Mouse (Mus musculus): ENCODE measurements around the gene Mettl8.

The Mettl8 gene

DNA sequence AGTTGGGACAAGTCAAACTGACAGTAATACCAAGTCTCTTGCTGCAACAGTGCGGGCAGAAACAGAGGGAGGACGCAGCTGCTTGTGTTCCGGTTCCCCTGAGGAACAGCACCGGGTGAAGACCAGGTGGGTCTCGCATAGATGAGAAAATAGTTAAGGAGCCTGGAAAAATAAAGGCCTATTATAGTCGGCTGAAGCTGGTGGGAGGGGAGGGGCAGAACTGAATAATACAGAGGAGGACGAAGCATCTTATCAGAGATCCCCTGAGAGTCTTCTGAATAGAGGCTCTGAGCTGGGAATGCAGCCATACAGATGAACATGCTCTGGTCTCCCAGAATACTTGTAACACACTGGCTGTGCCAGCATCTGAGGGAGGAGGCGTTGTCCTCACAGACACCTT lies 21.4 kb downstream of the Mettl8 start:
- peak; percentile 42 for DNase-seq (ENCODE audit: low read depth, low spot score)

GRCm38 (mm10) chr2:71033014-71033413 lies 22.4 kb downstream of the Mettl8 start:
- no peak for DNase-seq (ENCODE audit: low read depth, low spot score)

DNA sequence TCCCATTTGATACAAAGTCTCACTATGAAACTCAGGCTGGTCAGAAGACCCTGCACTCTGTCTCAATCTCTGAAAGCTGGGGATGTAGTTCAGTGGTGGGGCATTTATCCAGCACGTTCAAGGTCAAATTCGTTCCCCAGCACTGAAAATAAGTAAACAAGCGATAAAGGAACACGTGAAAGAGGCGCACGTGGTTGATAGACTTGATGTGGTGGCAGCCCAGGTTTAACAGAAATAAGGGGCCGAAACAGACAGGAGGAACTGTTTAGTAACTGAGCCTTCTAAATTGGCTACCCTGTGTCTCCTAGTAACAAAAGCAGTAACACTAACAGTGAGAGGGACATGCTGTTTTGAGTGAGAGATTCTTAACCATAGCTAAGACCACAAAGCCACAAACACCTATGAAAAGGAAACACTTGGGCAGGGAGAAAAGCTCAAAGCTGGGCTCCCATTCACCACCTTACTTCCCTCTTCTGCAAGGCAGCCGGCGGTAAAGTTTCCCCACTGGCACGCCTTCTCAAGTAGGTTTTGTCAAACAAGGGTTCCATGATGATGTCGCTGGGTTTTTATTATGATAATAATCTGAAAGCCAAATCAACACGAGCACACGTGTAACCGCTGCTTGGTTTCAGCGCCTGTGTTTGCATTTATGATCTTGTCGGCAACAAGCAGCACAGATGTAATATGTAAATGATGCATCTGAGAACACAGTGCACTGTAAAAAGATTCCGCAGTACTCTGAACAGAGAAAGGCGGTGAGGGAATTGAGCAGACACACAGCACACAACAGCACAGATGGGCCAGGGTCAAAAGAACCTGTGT lies 23.2 kb downstream of the Mettl8 start:
- no peak for DNase-seq (ENCODE audit: low read depth, low spot score)

- DNase-seq (ENCODE audit: low read depth, low spot score), result no peak
Measured at GRCm38 (mm10) chr2:71030663-71031062, 24.7 kb downstream of the Mettl8 start.

DNA sequence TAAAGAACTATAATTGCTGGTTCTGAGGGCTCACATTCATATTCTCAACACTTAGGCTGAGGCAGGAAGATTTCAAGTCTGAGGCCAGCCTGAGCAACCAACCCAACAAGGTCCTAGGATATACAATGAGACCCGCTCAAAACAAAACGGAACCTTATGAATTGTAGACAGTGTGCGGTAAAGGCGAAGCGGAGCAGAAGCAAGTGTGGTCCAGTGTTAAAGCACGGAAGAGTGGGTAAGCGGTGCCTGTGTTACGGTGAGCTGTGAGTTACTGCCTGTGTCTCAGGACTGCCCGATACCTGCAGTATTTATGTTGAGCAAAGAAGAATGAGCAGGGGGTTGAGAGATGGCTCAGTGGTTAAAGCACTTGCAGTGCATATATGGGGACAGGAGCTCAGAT lies 27.8 kb downstream of the Mettl8 start:
- no peak for DNase-seq (ENCODE audit: low read depth, low spot score)

- no peak for DNase-seq (ENCODE audit: low read depth, low spot score)
Measured at GRCm38 (mm10) chr2:71026787-71027186, 28.6 kb downstream of the Mettl8 start.

DNA sequence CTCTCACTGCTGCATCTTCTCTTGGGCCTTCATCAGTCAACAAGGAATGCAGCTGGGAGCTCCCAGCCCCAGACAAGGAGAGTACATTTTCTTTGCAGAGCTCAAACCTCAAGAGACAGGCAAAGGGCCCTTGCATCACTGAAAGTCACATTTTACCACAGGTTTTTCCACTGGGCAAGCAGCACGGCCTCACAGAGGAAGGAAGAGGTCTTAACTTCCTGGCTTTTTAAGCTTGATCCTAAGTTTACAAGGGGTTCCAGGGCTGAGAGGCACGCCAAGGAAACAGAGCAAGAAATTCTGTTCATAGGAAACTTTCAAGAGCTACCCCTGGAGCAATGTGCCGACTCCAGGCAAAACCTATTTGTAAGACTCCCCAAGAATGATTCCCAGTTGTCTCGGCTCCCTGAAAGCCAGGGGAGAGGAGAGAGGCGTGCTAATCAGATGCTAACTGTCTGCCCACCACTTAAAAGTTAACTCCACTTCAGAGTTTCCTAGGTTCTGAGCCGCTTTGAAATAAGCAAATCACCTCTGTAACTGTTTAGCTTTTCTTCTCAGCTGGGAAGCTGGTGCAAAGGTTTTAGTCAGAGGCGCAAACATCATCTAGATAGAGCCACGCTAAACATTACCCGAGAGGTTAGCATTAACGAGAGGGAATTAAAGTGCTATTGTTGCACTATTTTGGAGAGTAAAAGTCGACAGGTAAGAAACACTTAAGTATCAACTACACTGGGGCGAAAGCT lies 29.6 kb downstream of the Mettl8 start:
- no peak for DNase-seq (ENCODE audit: low read depth, low spot score)

- no peak for DNase-seq (ENCODE audit: low read depth, low spot score)
Measured at GRCm38 (mm10) chr2:71023986-71024385, 31.4 kb downstream of the Mettl8 start.

DNA sequence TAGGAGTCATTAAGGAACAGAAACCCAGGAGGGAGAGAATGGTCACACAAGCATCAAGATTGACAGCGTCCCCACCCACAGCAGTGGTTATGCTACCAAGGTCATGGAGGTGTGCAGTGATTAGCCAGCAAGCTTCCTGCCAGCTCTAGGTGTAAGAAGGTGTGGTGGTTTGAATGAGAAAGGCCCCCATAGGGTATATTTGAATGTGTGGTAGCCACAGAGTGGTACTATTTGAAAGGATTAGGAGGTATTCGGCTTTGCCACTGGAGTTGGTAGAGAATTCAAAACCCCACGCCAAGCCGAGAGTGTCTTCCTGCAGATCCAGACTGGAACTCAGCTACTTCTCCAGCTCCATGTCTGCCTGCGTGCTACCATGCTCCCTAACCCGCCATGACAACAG lies 32.4 kb downstream of the Mettl8 start:
- no peak for DNase-seq (ENCODE audit: low read depth, low spot score)

- DNase-seq (ENCODE audit: low read depth, low spot score), result peak; percentile 64
Measured at GRCm38 (mm10) chr2:71020674-71021073, 34.7 kb downstream of the Mettl8 start.

DNA sequence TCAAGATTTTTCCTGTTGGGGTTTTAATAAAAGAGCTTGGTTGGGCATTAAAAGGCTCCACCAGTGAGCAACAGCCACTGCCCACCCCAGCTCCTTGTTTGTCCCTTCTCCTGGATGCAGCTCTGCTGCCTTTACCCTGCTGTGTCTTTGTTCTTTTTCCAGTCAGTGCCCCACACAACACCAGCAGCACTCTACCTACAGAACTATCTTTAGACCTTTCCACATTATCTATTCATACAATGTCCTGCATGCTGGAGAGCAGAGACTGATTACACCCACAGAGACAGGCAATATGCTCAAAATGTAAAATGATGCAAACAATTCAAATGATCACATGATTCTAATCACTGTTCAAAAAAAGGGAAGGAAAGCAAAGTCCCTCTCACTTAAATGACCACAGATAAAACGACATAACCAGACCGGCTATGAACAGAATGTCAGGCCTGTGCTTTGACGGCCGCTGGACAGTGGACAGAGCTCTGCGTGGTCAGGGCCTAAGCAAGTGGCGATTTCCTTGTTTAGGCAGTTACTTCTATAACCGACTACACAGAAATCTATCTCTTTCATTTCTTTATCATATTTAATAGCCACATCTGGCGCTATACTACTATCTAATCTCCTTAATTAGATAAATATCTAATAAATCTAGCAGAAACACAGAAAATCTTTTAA lies 35.5 kb downstream of the Mettl8 start:
- no peak for DNase-seq (ENCODE audit: low read depth, low spot score)

- DNase-seq (ENCODE audit: low read depth, low spot score), result peak; percentile 81
Measured at GRCm38 (mm10) chr2:71019277-71019676, 36.1 kb downstream of the Mettl8 start.

GRCm38 (mm10) chr2:71013521-71013920 lies 41.9 kb downstream of the Mettl8 start:
- DNase-seq (ENCODE audit: low read depth, low spot score), result no peak

DNA sequence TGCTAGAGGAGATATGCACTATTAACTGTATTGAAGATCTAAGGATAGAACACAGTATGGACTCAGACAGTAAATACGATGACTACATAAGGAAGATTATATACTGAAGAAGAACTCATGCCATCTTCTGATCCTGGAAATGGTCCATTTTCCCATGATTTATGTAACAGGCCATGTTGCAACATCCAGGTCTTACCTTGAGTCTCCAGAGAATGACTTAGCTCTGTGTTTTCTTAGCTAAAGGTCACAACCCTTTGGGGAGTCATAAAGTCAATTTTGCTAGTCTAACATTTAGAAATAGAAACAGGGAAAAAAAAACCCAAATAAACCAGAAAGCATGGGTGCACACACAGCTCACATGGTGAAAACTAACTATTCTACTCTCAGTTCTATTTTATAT lies 43.6 kb downstream of the Mettl8 start:
- DNase-seq (ENCODE audit: low read depth, low spot score), result no peak

GRCm38 (mm10) chr2:71004354-71004753 lies 51.0 kb downstream of the Mettl8 start:
- no peak for DNase-seq (ENCODE audit: low read depth, low spot score)

- DNase-seq (ENCODE audit: low read depth, low spot score), result no peak
Measured at GRCm38 (mm10) chr2:71002509-71002908, 52.9 kb downstream of the Mettl8 start.

GRCm38 (mm10) chr2:70998771-70999170 lies 56.6 kb downstream of the Mettl8 start:
- DNase-seq (ENCODE audit: low read depth, low spot score), result no peak

- DNase-seq (ENCODE audit: low read depth, low spot score), result peak; percentile 60
Measured at GRCm38 (mm10) chr2:70996438-70996837, 58.9 kb downstream of the Mettl8 start.

GRCm38 (mm10) chr2:70995900-70996299 lies 59.5 kb downstream of the Mettl8 start:
- DNase-seq (ENCODE audit: low read depth, low spot score), result no peak

- DNase-seq (ENCODE audit: low read depth, low spot score), result no peak
Measured at GRCm38 (mm10) chr2:70993740-70994139, 61.6 kb downstream of the Mettl8 start.

DNA sequence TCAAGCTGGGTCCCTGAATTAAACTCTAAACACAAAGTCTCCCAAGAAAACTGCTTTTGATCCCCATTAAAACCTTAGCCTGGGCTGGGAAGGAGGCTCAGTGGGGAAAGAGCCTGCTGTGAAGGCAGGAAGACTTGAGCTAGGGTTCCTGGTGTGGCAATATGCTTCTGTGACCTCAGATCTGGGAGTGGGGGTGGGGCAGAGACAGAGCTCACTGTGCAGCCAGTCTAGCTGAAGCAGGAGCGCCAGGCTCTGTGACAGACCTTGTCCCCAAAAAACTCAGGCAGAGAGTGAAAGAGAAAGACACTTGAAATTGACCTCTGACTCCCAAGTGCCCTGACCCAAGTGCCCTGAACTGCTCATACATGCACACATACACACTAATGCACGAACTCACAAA lies 62.7 kb downstream of the Mettl8 start:
- DNase-seq (ENCODE audit: low read depth, low spot score), result no peak

DNA sequence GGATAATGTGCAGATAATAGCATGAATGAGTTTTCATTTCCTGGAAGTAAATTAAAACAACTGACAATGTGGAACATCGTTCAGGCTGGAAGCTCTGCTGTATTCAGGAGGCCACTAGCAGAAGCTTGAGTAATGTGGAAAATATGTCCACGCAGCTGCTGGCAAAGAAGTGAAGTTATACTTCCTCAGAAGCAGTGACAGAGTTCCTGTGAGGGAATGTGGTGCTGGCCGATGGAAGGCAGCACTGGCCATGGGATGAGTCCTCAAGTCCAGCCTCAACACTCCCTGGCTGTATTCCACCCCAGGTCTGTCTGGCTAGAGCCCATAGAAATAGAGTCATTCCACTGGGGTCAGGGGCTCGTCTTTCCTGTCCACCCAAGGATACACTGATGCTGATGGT lies 65.2 kb downstream of the Mettl8 start:
- DNase-seq (ENCODE audit: low read depth, low spot score), result peak; percentile 22
